Mouse (Mus musculus) stomach, embryonic 14.5 days (tissue): ENCODE measurements at regions not wholly inside any gene's neighbourhood (a gene's known extent, or its start where the extent isn't known, plus 50 kb on each side); places are given as distances from the start of the nearest gene placed in this dataset.

Source experiments
- ATAC-seq: fragments of 200-750 bp; cut with Nextera tagmentation; 2 replicates; pipeline ENCODE4 v1.8.0; 2017; ENCODE audit warnings: low read depth, moderate TSS enrichment; ENCODE audit not compliant: insufficient number of reproducible peaks, insufficient read depth, low FRiP score
- H3K27ac ChIP-seq: fragments of 300-500 bp; sonication (generic); 2 replicates; pipeline ENCODE4 v1.5.1; 2014; ENCODE audit warnings: mild to moderate bottlenecking, low read length, moderate library complexity, mixed read lengths
- H3K27me3 ChIP-seq: fragments of 300-500 bp; sonication (generic); 2 replicates; pipeline ENCODE4 v1.6.1; 2014; ENCODE audit warnings: low read length, control low read depth, mixed read lengths; ENCODE audit not compliant: control insufficient read depth, insufficient read depth
- H3K36me3 ChIP-seq: fragments of 300-500 bp; sonication (generic); 2 replicates; pipeline ENCODE4 v1.6.1; 2014; ENCODE audit warnings: mild to moderate bottlenecking, control low read depth, low read length, moderate library complexity, mixed read lengths; ENCODE audit not compliant: control insufficient read depth, insufficient read depth
- H3K4me1 ChIP-seq: fragments of 300-500 bp; sonication (generic); 2 replicates; pipeline ENCODE4 v1.6.1; 2014; ENCODE audit warnings: low read length, control low read depth, mixed read lengths; ENCODE audit not compliant: control insufficient read depth, insufficient read depth
- H3K4me2 ChIP-seq: fragments of 300-500 bp; sonication (generic); replicated peaks from 2 replicates; pipeline ENCODE4 v1.6.1; 2014; ENCODE audit warnings: low read depth, low read length, control low read depth
- H3K4me3 ChIP-seq: fragments of 300-500 bp; sonication (generic); 2 replicates; pipeline ENCODE4 v1.5.1; 2014; ENCODE audit warnings: low read depth, low read length, control low read depth
- H3K9ac ChIP-seq: fragments of 300-500 bp; sonication (generic); replicated peaks from 2 replicates; pipeline ENCODE4 v1.6.1; 2014; ENCODE audit warnings: low read depth, mild to moderate bottlenecking, control low read depth, low read length, moderate library complexity, mixed read lengths
- H3K9me3 ChIP-seq: fragments of 300-500 bp; sonication (generic); 2 replicates; pipeline ENCODE4 v1.6.1; 2016; ENCODE audit warnings: low read depth, low read length, control low read depth; ENCODE audit not compliant: control insufficient read depth
- WGBS: fragments of 180-500 bp; shearing (Covaris S2); extraction: QIAGEN DNeasy Blood & Tissue Kit; methylation state at CpG from one replicate; pipeline ENCODE4 v1.1.7; 2014; 5-methylcytosine and 5-hydroxymethylcytosine counted together

DNA sequence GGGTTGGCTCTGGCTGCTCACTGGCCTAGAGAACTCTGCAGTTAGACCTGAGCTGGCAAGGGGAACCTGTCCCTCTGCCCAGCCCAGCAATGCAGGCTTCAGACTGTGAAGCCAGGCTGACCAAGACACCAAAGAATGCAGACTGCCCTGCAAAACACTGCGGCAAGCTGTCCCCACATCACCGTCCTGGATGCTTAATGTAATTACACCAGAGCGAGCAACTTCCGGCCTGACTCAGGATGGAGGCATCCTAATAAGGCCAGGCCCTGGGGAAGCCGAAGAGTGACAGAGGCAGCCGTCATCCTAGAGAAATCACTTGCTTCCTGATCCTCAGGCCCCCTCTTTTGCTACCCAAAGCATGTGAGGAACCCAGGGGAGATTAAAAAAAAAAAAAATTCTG, 230.7 kb downstream of the Bcor start:
- Histone ChIP-seq H3K9me3 (no peaks in the 10 kb centered on the region), H3K4me3 (no peak overlapping the region), H3K4me1 (0 out of 2 replicates have a peak, but pooled peaks cover 4% of the 10 kb centered on the region), H3K36me3 (no peaks in the 10 kb centered on the region), H3K27me3 (no peaks in the 10 kb centered on the region), H3K4me2 (no peak overlapping the region), H3K9ac (no peak overlapping the region), H3K27ac (no peak overlapping the region)
- 53% methylated on average over 6 of the region's 6 CpGs for WGBS
- no peak for ATAC-seq

- H3K9ac ChIP-seq: no peak overlapping the region
- 46% methylated on average over 9 of the region's 9 CpGs for WGBS
- ATAC-seq: peak; percentile 42; the same call in 1 of the 2 replicates
- H3K27ac ChIP-seq: no peak overlapping the region
- H3K36me3 ChIP-seq: no peaks in the 10 kb centered on the region
- no peaks in the 10 kb centered on the region for H3K9me3 ChIP-seq
- H3K4me3 ChIP-seq: no peak overlapping the region
- H3K27me3 ChIP-seq: no peaks in the 10 kb centered on the region
- no peak overlapping the region for H3K4me2 ChIP-seq
- 0 out of 2 replicates have a peak, but pooled peaks cover 4% of the 10 kb centered on the region for H3K4me1 ChIP-seq
Observed at GRCm38 (mm10) chrX:11931432-11931831, 228.7 kb downstream of the Bcor start.

DNA sequence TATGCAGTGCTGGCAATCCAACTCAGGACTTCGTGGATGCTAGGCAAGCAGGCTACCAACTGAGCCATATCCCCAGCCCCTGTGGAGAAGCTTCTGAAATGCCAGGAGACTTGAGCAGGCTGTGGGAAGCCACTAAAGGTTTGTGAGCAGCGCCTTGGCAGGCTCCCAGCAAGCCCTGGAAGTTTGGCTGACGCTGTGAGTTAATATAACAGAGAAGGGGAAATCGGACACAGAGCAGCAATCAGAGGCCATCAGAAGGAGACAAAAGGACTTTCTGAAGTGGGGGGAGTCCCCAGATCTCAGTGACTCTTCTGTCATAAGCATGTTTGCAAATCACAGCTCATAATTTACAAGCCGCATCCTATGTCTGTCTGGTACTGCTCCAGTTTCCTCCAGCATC, 224.8 kb downstream of the Bcor start:
- Histone ChIP-seq H3K36me3 (no peaks in the 10 kb centered on the region), H3K4me1 (0 out of 2 replicates have a peak, but pooled peaks cover 4% of the 10 kb centered on the region), H3K9me3 (no peaks in the 10 kb centered on the region), H3K9ac (no peak overlapping the region), H3K27me3 (no peaks in the 10 kb centered on the region), H3K27ac (no peak overlapping the region), H3K4me2 (no peak overlapping the region), H3K4me3 (no peak overlapping the region)
- no peak for ATAC-seq
- 48% methylated on average over 5 of the region's 5 CpGs for WGBS

- H3K9me3 ChIP-seq: no peaks in the 10 kb centered on the region
- no peak overlapping the region for H3K9ac ChIP-seq
- H3K27me3 ChIP-seq: no peaks in the 10 kb centered on the region
- H3K27ac ChIP-seq: no peak overlapping the region
- no peaks in the 10 kb centered on the region for H3K36me3 ChIP-seq
- no peak for ATAC-seq
- H3K4me3 ChIP-seq: no peak overlapping the region
- no peak overlapping the region for H3K4me2 ChIP-seq
- 85% methylated on average over 2 of the region's 2 CpGs for WGBS
- no peaks in the 10 kb centered on the region for H3K4me1 ChIP-seq
Observed at GRCm38 (mm10) chrX:11940246-11940645, 219.9 kb downstream of the Bcor start.

DNA sequence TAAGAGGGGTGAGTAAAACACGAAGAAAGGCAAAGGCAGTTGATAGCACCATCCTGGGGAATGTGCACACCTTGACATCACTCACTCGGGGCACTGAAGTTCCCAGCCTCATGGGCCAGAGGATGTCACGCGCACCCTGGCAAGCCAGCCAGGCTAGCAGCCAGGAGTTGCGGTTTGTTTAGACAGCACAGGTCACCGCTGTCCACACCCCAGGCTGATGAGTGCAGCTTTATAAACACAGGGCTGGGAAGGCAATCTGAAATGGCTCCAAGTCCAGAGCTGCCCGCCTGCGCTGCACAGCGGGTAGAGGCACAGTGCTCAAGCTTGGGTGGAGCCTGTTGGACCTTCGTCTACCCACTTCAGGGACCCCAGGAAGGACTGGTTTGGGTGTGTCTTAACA, 216.8 kb downstream of the Bcor start:
- Histone ChIP-seq H3K36me3 (no peaks in the 10 kb centered on the region), H3K4me1 (no peaks in the 10 kb centered on the region), H3K27ac (no peak overlapping the region), H3K4me2 (no peak overlapping the region), H3K9ac (no peak overlapping the region), H3K4me3 (no peak overlapping the region), H3K27me3 (no peaks in the 10 kb centered on the region), H3K9me3 (no peaks in the 10 kb centered on the region)
- no peak for ATAC-seq
- WGBS: 27% methylated on average over 10 of the region's 10 CpGs

DNA sequence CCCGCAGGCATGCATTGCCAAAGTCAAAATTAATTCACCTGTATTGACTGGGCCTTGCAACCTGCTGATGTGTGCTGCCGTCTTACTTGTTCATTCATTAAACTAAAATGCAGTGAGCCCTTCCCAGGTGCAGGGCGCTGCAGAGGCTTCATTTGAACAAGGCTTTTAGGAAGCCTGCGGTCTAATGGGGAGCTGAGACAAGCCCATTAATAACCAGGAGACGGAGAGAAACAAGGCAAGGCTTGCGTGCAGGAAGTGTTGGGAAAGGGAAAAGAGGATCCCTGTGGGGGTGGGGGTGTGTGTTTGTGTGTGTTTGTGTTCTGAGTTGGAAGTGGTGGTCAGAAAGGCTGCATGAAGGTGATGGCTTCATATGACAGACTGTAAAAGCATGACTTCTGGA, 215.6 kb downstream of the Bcor start:
- Histone ChIP-seq H3K36me3 (no peaks in the 10 kb centered on the region), H3K9me3 (no peaks in the 10 kb centered on the region), H3K4me3 (no peak overlapping the region), H3K27me3 (no peaks in the 10 kb centered on the region), H3K27ac (no peak overlapping the region), H3K4me1 (no peaks in the 10 kb centered on the region), H3K4me2 (no peak overlapping the region), H3K9ac (no peak overlapping the region)
- 26% methylated on average over 6 of the region's 6 CpGs for WGBS
- ATAC-seq: no peak

DNA sequence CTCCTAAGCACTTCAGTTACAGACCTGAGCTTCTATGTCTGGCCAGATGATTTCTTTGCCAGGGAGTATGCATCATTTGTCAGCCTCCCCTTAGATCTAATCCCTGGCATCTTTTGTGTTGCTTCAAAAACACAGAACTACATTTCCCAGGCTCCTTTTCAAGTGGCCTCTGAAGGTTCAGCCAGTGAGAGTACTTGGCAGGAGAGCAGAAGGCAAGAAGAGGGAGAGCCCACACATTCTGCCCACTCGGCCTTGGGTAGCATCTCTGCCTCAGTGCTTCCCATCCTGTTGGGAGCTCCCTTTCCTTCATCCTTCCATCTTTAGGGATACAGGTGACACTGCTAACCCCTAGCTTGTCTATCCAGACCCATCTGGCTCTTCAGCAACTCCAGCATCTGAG, 214.9 kb downstream of the Bcor start:
- no peak overlapping the region for H3K4me3 ChIP-seq
- H3K9me3 ChIP-seq: no peaks in the 10 kb centered on the region
- no peaks in the 10 kb centered on the region for H3K27me3 ChIP-seq
- H3K27ac ChIP-seq: no peak overlapping the region
- H3K4me1 ChIP-seq: no peaks in the 10 kb centered on the region
- no peaks in the 10 kb centered on the region for H3K36me3 ChIP-seq
- H3K4me2 ChIP-seq: no peak overlapping the region
- WGBS: 45% methylated on average over 1 of the region's 1 CpGs
- no peak overlapping the region for H3K9ac ChIP-seq
- ATAC-seq: no peak

DNA sequence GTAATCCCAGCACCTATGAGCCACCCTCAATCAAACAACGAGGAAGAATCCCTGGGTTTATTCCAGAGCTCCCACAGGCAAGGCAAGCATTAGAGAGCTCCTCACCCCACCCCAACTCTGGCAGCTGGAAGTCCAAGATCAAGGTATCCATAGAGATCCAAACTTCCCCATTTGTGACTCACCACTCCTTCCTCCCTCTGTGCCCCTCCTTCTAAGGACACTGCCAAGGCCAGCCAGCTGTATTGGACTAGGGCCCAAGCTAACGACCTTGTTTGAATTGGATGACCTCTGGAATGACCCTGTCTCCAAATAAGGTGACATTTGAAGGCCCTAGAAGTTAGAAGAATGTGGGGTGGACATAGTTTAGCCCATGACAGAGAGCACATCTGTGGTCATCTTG, 208.0 kb downstream of the Bcor start:
- no peak overlapping the region for H3K4me3 ChIP-seq
- H3K9ac ChIP-seq: no peak overlapping the region
- H3K9me3 ChIP-seq: no peaks in the 10 kb centered on the region
- no peak overlapping the region for H3K27ac ChIP-seq
- H3K4me2 ChIP-seq: no peak overlapping the region
- 31% methylated on average over 2 of the region's 2 CpGs for WGBS
- no peaks in the 10 kb centered on the region for H3K36me3 ChIP-seq
- H3K4me1 ChIP-seq: no peaks in the 10 kb centered on the region
- H3K27me3 ChIP-seq: no peaks in the 10 kb centered on the region
- no peak for ATAC-seq

DNA sequence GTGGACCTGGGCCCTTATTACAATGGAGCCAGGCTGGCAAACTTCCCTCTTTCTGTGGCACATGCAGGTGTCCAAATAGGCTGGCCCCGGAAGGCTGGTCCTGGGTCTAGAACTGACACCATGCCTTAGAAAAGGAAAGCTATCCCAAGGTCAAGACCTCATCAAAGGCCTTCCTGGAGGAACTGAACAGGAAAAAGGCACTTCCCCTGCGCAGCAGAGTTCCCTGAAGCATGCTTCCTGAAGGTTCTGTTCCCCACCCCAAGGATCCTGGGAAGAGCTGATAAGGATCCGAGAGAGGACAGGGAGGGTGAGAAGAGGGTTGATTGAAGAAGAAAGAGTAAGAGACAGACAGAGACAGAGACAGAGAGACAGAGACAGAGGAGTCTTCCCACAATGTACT, 204.0 kb downstream of the Bcor start:
- Histone ChIP-seq H3K9me3 (no peaks in the 10 kb centered on the region), H3K4me3 (no peak overlapping the region), H3K4me1 (no peaks in the 10 kb centered on the region), H3K4me2 (no peak overlapping the region), H3K9ac (no peak overlapping the region), H3K27me3 (no peaks in the 10 kb centered on the region), H3K36me3 (no peaks in the 10 kb centered on the region), H3K27ac (no peak overlapping the region)
- 74% methylated on average over 3 of the region's 3 CpGs for WGBS
- no peak for ATAC-seq
